ENCODE assay signal across 31 mouse cellular contexts in genomic region chr13:69260972-69261371, GRCm38 (mm10).
DNase-seq lines count a peak whose midpoint lies in the region; ATAC-seq lines count a peak whose summit lies in the region.
"Had no signal": no experiment of that assay in that cellular context is flagged by ENCODE, and none has a peak within 500 bp of the region (broad histone marks: within the 10 kb centered on the region; RNA-seq: fewer than 3 reads in every experiment).

No protein-coding gene starts in this region.

- no peaks in the 10 kb centered on the region for H3K4me1 ChIP-seq in forebrain, embryonic 14.5 days (ENCODE audit: control insufficient read depth, insufficient read depth, low read length)
- H3K4me1 ChIP-seq in forebrain, embryonic 15.5 days = peaks cover 5% of the 10 kb centered on the region; the same call in 1 of the 2 replicates
- H3K4me1 ChIP-seq in midbrain, embryonic 13.5 days (replicated peaks) = no peaks in the 10 kb centered on the region
- H3K4me1 ChIP-seq in midbrain, embryonic 10.5 days = no peaks in the 10 kb centered on the region
- H3K4me1 ChIP-seq in neural tube, embryonic 15.5 days = peaks cover 11% of the 10 kb centered on the region
- H3K4me1 ChIP-seq: embryonic facial prominence, embryonic 12.5 days; limb, embryonic 15.5 days; liver, embryonic 13.5 days; midbrain, embryonic 12.5 days had no signal

- DNase-seq in forebrain, embryonic 14.5 days (ENCODE audit: low spot score) = no peak
- no peak for DNase-seq in midbrain, embryonic 10.5 days (ENCODE audit: low spot score)
- peak; percentile 23 for DNase-seq in mesoderm, embryonic 11.5 days (ENCODE audit: low read depth, low spot score)
- no peak for DNase-seq in lung, adult 18-20 months
- DNase-seq: adrenal gland, postnatal 10 days; cerebellum, adult 11 months; cerebellum, adult 9-10 months; cerebellum, postnatal 36 days; gastrocnemius, postnatal 10 days; heart, postnatal 14 days; kidney, adult 2 months; kidney, postnatal 36 days; left cerebral cortex, postnatal 4 days; liver, embryonic 13.5 days; lung, adult 2 months; lung, postnatal 10 days; right cerebral cortex, postnatal 4 days; thymus, adult 18-20 months; thymus, postnatal 25 days had no signal

- no peak overlapping the region for H3K27ac ChIP-seq in forebrain, embryonic 14.5 days (ENCODE audit: low read depth, low read length)
- no peak overlapping the region for H3K27ac ChIP-seq in forebrain, embryonic 15.5 days (replicated peaks)
- no peak overlapping the region for H3K27ac ChIP-seq in midbrain, embryonic 13.5 days
- no peak overlapping the region for H3K27ac ChIP-seq in midbrain, embryonic 10.5 days (replicated peaks)
- 0 out of 2 replicates have a peak overlapping the region, but pooled peaks have one; percentile 11 for H3K27ac ChIP-seq in neural tube, embryonic 15.5 days (replicated peaks)
- H3K27ac ChIP-seq: embryonic facial prominence, embryonic 12.5 days; hindbrain, embryonic 12.5 days; layer of hippocampus, adult 2 months; limb, embryonic 15.5 days; liver, embryonic 13.5 days; macrophage; midbrain, embryonic 12.5 days; stomach, postnatal 0 days had no signal

- H3K9ac ChIP-seq in forebrain, embryonic 14.5 days (ENCODE audit: low read length) = no peak overlapping the region
- H3K9ac ChIP-seq in forebrain, embryonic 15.5 days (replicated peaks) = no peak overlapping the region
- no peak overlapping the region for H3K9ac ChIP-seq in midbrain, embryonic 13.5 days (replicated peaks)
- no peak overlapping the region for H3K9ac ChIP-seq in neural tube, embryonic 15.5 days (replicated peaks)
- H3K9ac ChIP-seq: embryonic facial prominence, embryonic 12.5 days; hindbrain, embryonic 12.5 days; limb, embryonic 15.5 days; liver, embryonic 13.5 days; midbrain, embryonic 12.5 days had no signal

- 49% methylated on average over 4 of the region's 4 CpGs for WGBS in forebrain, embryonic 14.5 days
- WGBS in forebrain, embryonic 15.5 days = 36% methylated on average over 4 of the region's 4 CpGs
- 57% methylated on average over 4 of the region's 4 CpGs for WGBS in midbrain, embryonic 13.5 days
- WGBS in midbrain, embryonic 10.5 days = 85% methylated on average over 4 of the region's 4 CpGs
- 26% methylated on average over 4 of the region's 4 CpGs for WGBS in neural tube, embryonic 15.5 days

- peak; percentile 59 for ATAC-seq in forebrain, embryonic 14.5 days
- no peak for ATAC-seq in forebrain, embryonic 15.5 days (replicated peaks)
- ATAC-seq in midbrain, embryonic 13.5 days = 0 out of 2 replicates have a peak, but pooled peaks have one; percentile 24
- no peak for ATAC-seq in neural tube, embryonic 15.5 days (ENCODE audit: low FRiP score)
- ATAC-seq: Patski had no signal

- H3K4me3 ChIP-seq in forebrain, embryonic 14.5 days (ENCODE audit: low read depth, low read length) = no peak overlapping the region
- H3K4me3 ChIP-seq in forebrain, embryonic 15.5 days = no peak overlapping the region
- H3K4me3 ChIP-seq in midbrain, embryonic 13.5 days (replicated peaks) = no peak overlapping the region
- no peak overlapping the region for H3K4me3 ChIP-seq in midbrain, embryonic 10.5 days
- H3K4me3 ChIP-seq in neural tube, embryonic 15.5 days (replicated peaks) = no peak overlapping the region
- H3K4me3 ChIP-seq: embryonic facial prominence, embryonic 12.5 days; hindbrain, embryonic 12.5 days; layer of hippocampus, adult 2 months; limb, embryonic 15.5 days; liver, embryonic 13.5 days; midbrain, embryonic 12.5 days; myocyte had no signal

- H3K27me3 ChIP-seq in forebrain, embryonic 14.5 days (replicated peaks; ENCODE audit: control insufficient read depth, insufficient read depth, low read length) = no peaks in the 10 kb centered on the region
- no peaks in the 10 kb centered on the region for H3K27me3 ChIP-seq in forebrain, embryonic 15.5 days
- H3K27me3 ChIP-seq in midbrain, embryonic 13.5 days = no peaks in the 10 kb centered on the region
- H3K27me3 ChIP-seq in midbrain, embryonic 10.5 days (ENCODE audit: low read depth, poor library complexity, severe bottlenecking) = no peaks in the 10 kb centered on the region
- no peaks in the 10 kb centered on the region for H3K27me3 ChIP-seq in neural tube, embryonic 15.5 days (replicated peaks)
- H3K27me3 ChIP-seq: embryonic facial prominence, embryonic 12.5 days; hindbrain, embryonic 12.5 days; limb, embryonic 15.5 days; liver, embryonic 13.5 days; midbrain, embryonic 12.5 days; Patski had no signal

- 0 out of 2 replicates have a peak, but pooled peaks cover 4% of the 10 kb centered on the region for H3K9me3 ChIP-seq in forebrain, embryonic 14.5 days (replicated peaks; ENCODE audit: control insufficient read depth, low read length)
- H3K9me3 ChIP-seq in forebrain, embryonic 15.5 days = no peaks in the 10 kb centered on the region
- peaks cover 3% of the 10 kb centered on the region for H3K9me3 ChIP-seq in midbrain, embryonic 13.5 days
- no peaks in the 10 kb centered on the region; the same call in 1 of the 2 replicates for H3K9me3 ChIP-seq in midbrain, embryonic 10.5 days (replicated peaks)
- no peaks in the 10 kb centered on the region for H3K9me3 ChIP-seq in neural tube, embryonic 15.5 days (replicated peaks)
- H3K9me3 ChIP-seq: limb, embryonic 15.5 days had no signal

- no peaks in the 10 kb centered on the region for H3K36me3 ChIP-seq in forebrain, embryonic 14.5 days (ENCODE audit: control insufficient read depth, insufficient read depth, low read length)
- H3K36me3 ChIP-seq in forebrain, embryonic 15.5 days = no peaks in the 10 kb centered on the region
- no peaks in the 10 kb centered on the region for H3K36me3 ChIP-seq in midbrain, embryonic 13.5 days
- no peaks in the 10 kb centered on the region for H3K36me3 ChIP-seq in midbrain, embryonic 10.5 days
- no peaks in the 10 kb centered on the region for H3K36me3 ChIP-seq in neural tube, embryonic 15.5 days
- H3K36me3 ChIP-seq: embryonic facial prominence, embryonic 12.5 days; hindbrain, embryonic 12.5 days; limb, embryonic 15.5 days; liver, embryonic 13.5 days; midbrain, embryonic 12.5 days had no signal

- H3K4me2 ChIP-seq in forebrain, embryonic 14.5 days (ENCODE audit: low read length) = no peak overlapping the region
- no peak overlapping the region for H3K4me2 ChIP-seq in forebrain, embryonic 15.5 days (replicated peaks)
- no peak overlapping the region for H3K4me2 ChIP-seq in midbrain, embryonic 13.5 days (replicated peaks)
- H3K4me2 ChIP-seq in neural tube, embryonic 15.5 days = no peak overlapping the region
- H3K4me2 ChIP-seq: embryonic facial prominence, embryonic 12.5 days; hindbrain, embryonic 12.5 days; limb, embryonic 15.5 days; liver, embryonic 13.5 days; midbrain, embryonic 12.5 days had no signal

Comparison
In these comparisons a context has a peak if more than half of its experiments do, and no peak if none do; other contexts are left out.
1. ATAC-seq: peak in forebrain, embryonic 14.5 days (single experiment) and midbrain, embryonic 13.5 days (single experiment); none in forebrain, embryonic 15.5 days (single experiment) and neural tube, embryonic 15.5 days (single experiment).